Mouse (Mus musculus) bone marrow macrophage, adult 2 months (primary cell): ENCODE measurements around the gene Vwa3b.

Source experiments
- CTCF ChIP-seq: IDR thresholded peaks from 2 replicates; pipeline ENCODE4 v1.5.1; 2012; ENCODE audit warnings: low read depth, mild to moderate bottlenecking, low read length, moderate library complexity
- POLR2A ChIP-seq: IDR thresholded peaks from 2 replicates; pipeline ENCODE4 v1.6.1; 2012; ENCODE audit warnings: mild to moderate bottlenecking, low read depth, low read length, borderline replicate concordance

DNA sequence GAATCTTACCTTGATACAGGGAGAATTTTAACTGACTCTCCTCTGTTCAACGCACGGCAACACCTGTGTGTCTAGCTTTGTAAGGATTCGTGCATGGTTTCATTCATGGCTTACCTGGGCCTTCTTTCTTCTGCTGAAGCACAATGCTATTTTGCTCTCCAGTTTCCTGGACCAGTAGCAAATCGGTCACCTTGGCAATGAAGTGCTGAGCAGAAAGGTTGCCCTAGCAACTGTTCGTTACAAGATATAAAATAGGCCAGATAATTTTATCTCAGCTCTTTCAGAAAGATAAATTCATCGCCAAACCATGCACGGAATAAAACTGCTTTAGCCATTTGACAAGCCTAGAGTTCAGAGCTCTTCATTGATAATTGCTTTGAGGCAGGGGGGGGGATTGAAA, 123.5 kb downstream of the Vwa3b start:
- TF ChIP-seq CTCF (no peak), POLR2A (no peak)
